Mouse (Mus musculus) testis, adult 2 months (tissue): ENCODE results near the gene Abhd6.

ENCODE experiments used
- CTCF ChIP-seq: fragments of 200-500 bp; IDR thresholded peaks from 2 replicates; pipeline ENCODE4 v1.5.1; 2012; ENCODE audit warnings: low read depth, mild to moderate bottlenecking, inconsistent platforms, low read length, moderate library complexity; ENCODE audit not compliant: control insufficient read depth, insufficient read depth, insufficient replicate concordance
- POLR2A ChIP-seq: fragments of 200-500 bp; IDR thresholded peaks from 2 replicates; pipeline ENCODE4 v1.6.1; 2012; ENCODE audit warnings: low read depth, mild to moderate bottlenecking, inconsistent platforms, low read length, moderate library complexity; ENCODE audit not compliant: control insufficient read depth

DNA sequence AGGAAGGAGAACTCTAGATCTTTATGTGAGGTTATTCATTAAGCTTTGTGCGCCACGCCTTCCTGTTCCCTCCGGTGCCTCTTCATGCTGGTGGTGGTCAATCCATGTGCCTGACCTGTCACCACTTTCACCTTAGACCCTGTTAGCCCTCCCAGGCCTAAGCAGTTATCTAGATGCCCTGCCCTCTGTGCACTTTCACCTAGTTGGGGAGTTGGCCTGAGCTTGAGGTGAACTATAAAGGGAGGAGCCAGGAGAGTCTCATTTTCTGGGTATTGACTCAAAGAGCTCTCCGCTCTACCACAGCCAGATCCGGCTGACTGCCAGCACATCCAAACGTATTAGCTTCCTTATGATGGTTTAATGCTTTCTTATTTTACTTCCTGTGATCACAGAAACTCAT lies 13.6 kb downstream of the Abhd6 start:
- TF ChIP-seq POLR2A (no peak), CTCF (no peak)
